Mouse (Mus musculus): ENCODE measurements around the gene Dscaml1. TPM values are rescaled to one million over a fixed set of nuclear protein-coding genes. Genes with fewer than 3 reads are reported as not detected.
"Not testable (repeated sequence)": the region's sequence is repeated elsewhere in the genome, so short reads cannot be mapped to it uniquely, and the experiment has no call there.

The Dscaml1 gene
- total and polyA plus RNA-seq, 2 experiments from 2014 or later, result 0.04 to 0.84 TPM

- Histone ChIP-seq H3K4me3 (ENCODE audit: low read depth, low read length) (no peak overlapping the region), H3K36me3 (replicated peaks; ENCODE audit: control insufficient read depth, insufficient read depth, low read length) (no peaks in the 10 kb centered on the region), H3K4me2 (ENCODE audit: low read depth, low read length) (no peak overlapping the region), H3K9ac (replicated peaks; ENCODE audit: low read depth, low read length) (no peak overlapping the region), H3K27me3 (ENCODE audit: control insufficient read depth, insufficient read depth, low read length) (no peaks in the 10 kb centered on the region), H3K9me3 (replicated peaks; ENCODE audit: control insufficient read depth, low read length) (no peaks in the 10 kb centered on the region), H3K4me1 (ENCODE audit: control insufficient read depth, insufficient read depth) (no peaks in the 10 kb centered on the region), H3K27ac (ENCODE audit: low read depth) (no peak overlapping the region)
- TF ChIP-seq EP300 (IDR thresholded peaks at IDR 0.05; ENCODE audit: low read depth), result no peak
- no peak for TF ChIP-seq CTCF (IDR thresholded peaks at IDR 0.05; ENCODE audit: low read depth)
- ATAC-seq (ENCODE audit: insufficient read depth, low read depth) (no peak), DNase-seq (ENCODE audit: low spot score) (no peak)
- WGBS, result 69% methylated on average over 6 of the region's 6 CpGs
These were observed 339.8 kb downstream of the Dscaml1 start for GRCm38 (mm10) chr9:45766195-45766594.

- no peaks in the 10 kb centered on the region for H3K9me3 ChIP-seq (replicated peaks; ENCODE audit: control insufficient read depth, low read length)
- DNase-seq (ENCODE audit: low spot score) (no peak), ATAC-seq (ENCODE audit: insufficient read depth, low read depth) (no peak)
- no peak overlapping the region for H3K4me2 ChIP-seq (ENCODE audit: low read depth, low read length)
- 0 out of 2 replicates have a peak, but pooled peaks cover 9% of the 10 kb centered on the region for H3K36me3 ChIP-seq (replicated peaks; ENCODE audit: control insufficient read depth, insufficient read depth, low read length)
- no peak overlapping the region for H3K27ac ChIP-seq (ENCODE audit: low read depth)
- H3K27me3 ChIP-seq (ENCODE audit: control insufficient read depth, insufficient read depth, low read length), result no peaks in the 10 kb centered on the region
- no peaks in the 10 kb centered on the region for H3K4me1 ChIP-seq (ENCODE audit: control insufficient read depth, insufficient read depth)
- TF ChIP-seq EP300 (IDR thresholded peaks at IDR 0.05; ENCODE audit: low read depth), result no peak
- TF ChIP-seq CTCF (IDR thresholded peaks at IDR 0.05; ENCODE audit: low read depth), result no peak
- H3K4me3 ChIP-seq (ENCODE audit: low read depth, low read length), result no peak overlapping the region
- no peak overlapping the region for H3K9ac ChIP-seq (replicated peaks; ENCODE audit: low read depth, low read length)
- 91% methylated on average over 8 of the region's 8 CpGs for WGBS
These were observed 340.7 kb downstream of the Dscaml1 start for GRCm38 (mm10) chr9:45767155-45767554.

- H3K4me3 ChIP-seq (ENCODE audit: low read depth, low read length), result no peak overlapping the region
- DNase-seq (ENCODE audit: low spot score), result no peak
These were observed 342.0 kb downstream of the Dscaml1 start for GRCm38 (mm10) chr9:45768421-45768820.

GRCm38 (mm10) chr9:45769596-45769995, 343.2 kb downstream of the Dscaml1 start:
- H3K4me2 ChIP-seq (ENCODE audit: low read depth, low read length), result no peak overlapping the region
- no peak overlapping the region for H3K9ac ChIP-seq (replicated peaks; ENCODE audit: low read depth, low read length)
- H3K9me3 ChIP-seq (replicated peaks; ENCODE audit: control insufficient read depth, low read length), result no peaks in the 10 kb centered on the region
- H3K27me3 ChIP-seq (ENCODE audit: control insufficient read depth, insufficient read depth, low read length), result no peaks in the 10 kb centered on the region
- no peaks in the 10 kb centered on the region for H3K4me1 ChIP-seq (ENCODE audit: control insufficient read depth, insufficient read depth)
- 83% methylated on average over 5 of the region's 5 CpGs for WGBS
- DNase-seq (ENCODE audit: low spot score) (no peak), ATAC-seq (ENCODE audit: insufficient read depth, low read depth) (no peak)
- H3K36me3 ChIP-seq (replicated peaks; ENCODE audit: control insufficient read depth, insufficient read depth, low read length), result peaks cover 28% of the 10 kb centered on the region; the same call in 1 of the 2 replicates
- H3K4me3 ChIP-seq (ENCODE audit: low read depth, low read length), result no peak overlapping the region
- TF ChIP-seq EP300 (IDR thresholded peaks at IDR 0.05; ENCODE audit: low read depth) (no peak), CTCF (IDR thresholded peaks at IDR 0.05; ENCODE audit: low read depth) (no peak)
- H3K27ac ChIP-seq (ENCODE audit: low read depth), result no peak overlapping the region

More at GRCm38 (mm10) chr9:45768421-45768820, 342.0 kb downstream of the Dscaml1 start:
- Histone ChIP-seq H3K9ac (replicated peaks; ENCODE audit: low read depth, low read length) (no peak overlapping the region), H3K27ac (ENCODE audit: low read depth) (no peak overlapping the region), H3K9me3 (replicated peaks; ENCODE audit: control insufficient read depth, low read length) (no peaks in the 10 kb centered on the region), H3K4me2 (ENCODE audit: low read depth, low read length) (no peak overlapping the region), H3K36me3 (replicated peaks; ENCODE audit: control insufficient read depth, insufficient read depth, low read length) (peaks cover 17% of the 10 kb centered on the region; the same call in 1 of the 2 replicates), H3K27me3 (ENCODE audit: control insufficient read depth, insufficient read depth, low read length) (no peaks in the 10 kb centered on the region), H3K4me1 (ENCODE audit: control insufficient read depth, insufficient read depth) (no peaks in the 10 kb centered on the region)
- 71% methylated on average over 18 of the region's 18 CpGs for WGBS
- TF ChIP-seq CTCF (IDR thresholded peaks at IDR 0.05; ENCODE audit: low read depth) (no peak), EP300 (IDR thresholded peaks at IDR 0.05; ENCODE audit: low read depth) (no peak)
- ATAC-seq (ENCODE audit: insufficient read depth, low read depth), result no peak

GRCm38 (mm10) chr9:45774088-45774487, 347.7 kb downstream of the Dscaml1 start:
- Histone ChIP-seq H3K4me2 (ENCODE audit: low read depth, low read length) (no peak overlapping the region), H3K27ac (ENCODE audit: low read depth) (no peak overlapping the region), H3K27me3 (ENCODE audit: control insufficient read depth, insufficient read depth, low read length) (no peaks in the 10 kb centered on the region), H3K36me3 (replicated peaks; ENCODE audit: control insufficient read depth, insufficient read depth, low read length) (peaks cover 61% of the 10 kb centered on the region), H3K9me3 (replicated peaks; ENCODE audit: control insufficient read depth, low read length) (no peaks in the 10 kb centered on the region), H3K4me3 (ENCODE audit: low read depth, low read length) (no peak overlapping the region), H3K9ac (replicated peaks; ENCODE audit: low read depth, low read length) (no peak overlapping the region), H3K4me1 (ENCODE audit: control insufficient read depth, insufficient read depth) (no peaks in the 10 kb centered on the region)
- no peak; the same call in 1 of the 2 replicates for TF ChIP-seq CTCF (IDR thresholded peaks at IDR 0.05; ENCODE audit: low read depth)
- DNase-seq (ENCODE audit: low spot score), result no peak
- 83% methylated on average over 6 of the region's 6 CpGs for WGBS
- ATAC-seq (ENCODE audit: insufficient read depth, low read depth), result no peak

- H3K4me2 ChIP-seq (ENCODE audit: low read depth, low read length); H3K27ac ChIP-seq (ENCODE audit: low read depth); H3K4me3 ChIP-seq (ENCODE audit: low read depth, low read length); DNase-seq (ENCODE audit: low spot score); ATAC-seq (ENCODE audit: insufficient read depth, low read depth); H3K27me3 ChIP-seq (ENCODE audit: control insufficient read depth, insufficient read depth, low read length); H3K4me1 ChIP-seq (ENCODE audit: control insufficient read depth, insufficient read depth); H3K9ac ChIP-seq (replicated peaks; ENCODE audit: low read depth, low read length); H3K9me3 ChIP-seq (replicated peaks; ENCODE audit: control insufficient read depth, low read length): not testable (repeated sequence)
- WGBS, result 67% methylated on average over 3 of the region's 3 CpGs
- H3K36me3 ChIP-seq (replicated peaks; ENCODE audit: control insufficient read depth, insufficient read depth, low read length), result peaks cover 65% of the 10 kb centered on the region
These were observed 349.7 kb downstream of the Dscaml1 start for GRCm38 (mm10) chr9:45776176-45776575.
